Mouse (Mus musculus): Measurements from ENCODE around the gene Use1.

Use1 gene

DNA sequence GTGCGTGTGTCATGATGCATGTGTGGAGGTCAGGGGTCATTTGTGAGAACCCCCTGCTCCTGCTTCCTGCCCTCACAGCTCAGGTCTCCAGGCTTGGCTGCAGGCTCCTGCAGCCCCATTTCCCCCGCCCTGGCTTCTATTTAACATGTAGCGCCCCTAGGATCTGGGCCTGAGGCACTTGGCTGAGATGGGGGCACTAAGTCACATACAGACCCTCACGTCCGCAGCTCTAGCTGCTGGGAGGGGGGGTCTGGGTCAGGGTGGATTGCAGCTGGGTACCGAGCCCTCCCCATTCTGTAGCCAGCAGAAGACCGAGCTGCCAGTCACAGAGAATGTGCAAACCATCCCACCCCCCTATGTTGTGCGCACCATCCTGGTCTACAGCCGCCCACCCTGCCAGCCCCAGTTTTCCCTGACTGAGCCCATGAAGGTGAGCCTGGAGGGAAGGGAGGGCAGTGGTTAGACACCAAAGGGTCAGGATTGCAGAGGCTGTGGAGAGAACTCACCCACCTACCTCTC lies 35.9 kb downstream of the Use1 start:
- DNase-seq (ENCODE audit: low spot score in 2 of 2), result no peak

DNA sequence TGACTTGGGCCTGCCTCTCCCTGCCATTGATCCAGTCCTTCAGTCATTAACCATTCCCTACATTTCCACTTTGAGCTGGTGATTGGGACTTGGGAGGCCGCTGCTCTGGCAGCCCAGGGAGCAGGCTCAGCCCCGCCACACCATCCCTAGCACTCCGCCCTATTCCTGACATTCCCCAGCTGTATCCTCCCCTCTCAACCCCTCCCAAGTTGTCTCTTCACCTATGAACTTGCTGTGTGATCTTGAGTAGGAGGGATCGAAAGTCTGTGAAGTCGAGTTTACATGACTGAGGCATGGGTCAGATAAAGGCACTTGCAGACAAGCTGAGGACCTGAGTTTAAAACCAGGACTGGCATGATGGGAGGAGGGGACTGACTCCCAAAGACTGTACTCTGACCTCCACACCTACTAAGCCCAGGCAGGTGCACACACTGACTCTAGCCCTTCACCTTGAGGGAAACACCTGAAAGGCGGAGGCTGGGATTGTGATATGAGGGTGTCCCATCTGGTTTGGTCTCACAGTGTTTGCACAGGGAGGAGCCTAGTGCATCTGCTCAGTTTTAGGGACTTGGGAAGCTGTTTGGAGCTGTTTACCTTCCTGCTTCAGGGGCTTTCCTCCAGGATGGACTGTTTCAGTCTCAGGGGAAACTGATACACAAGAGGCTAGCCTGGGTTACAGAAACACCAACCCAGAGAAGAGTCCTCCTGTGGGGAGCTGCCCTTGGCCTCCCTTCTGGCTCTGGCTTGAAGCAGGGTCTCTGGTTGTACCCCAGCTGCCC lies 36.6 kb downstream of the Use1 start:
- no peak for DNase-seq (ENCODE audit: low spot score in 2 of 2)

DNA sequence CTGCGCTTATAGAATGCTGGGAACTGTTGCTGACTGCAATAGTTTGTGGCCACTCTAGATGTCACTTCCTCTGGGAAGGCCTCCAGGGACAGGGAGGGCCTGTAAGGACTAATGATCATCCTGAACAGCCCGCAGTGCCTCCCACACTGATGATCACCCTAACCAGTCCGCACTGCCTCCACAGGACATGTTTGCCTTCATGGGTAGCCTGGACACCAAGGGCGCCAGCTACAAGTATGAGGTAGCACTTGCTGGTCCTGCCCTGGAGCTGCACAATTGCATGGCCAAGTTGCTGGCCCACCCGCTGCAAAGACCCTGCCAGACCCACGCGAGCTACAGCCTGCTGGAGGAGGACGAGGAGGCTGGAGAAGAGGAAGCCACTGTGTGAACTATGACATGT lies 37.4 kb downstream of the Use1 start:
- no peak for DNase-seq (ENCODE audit: low spot score in 2 of 2)

DNA sequence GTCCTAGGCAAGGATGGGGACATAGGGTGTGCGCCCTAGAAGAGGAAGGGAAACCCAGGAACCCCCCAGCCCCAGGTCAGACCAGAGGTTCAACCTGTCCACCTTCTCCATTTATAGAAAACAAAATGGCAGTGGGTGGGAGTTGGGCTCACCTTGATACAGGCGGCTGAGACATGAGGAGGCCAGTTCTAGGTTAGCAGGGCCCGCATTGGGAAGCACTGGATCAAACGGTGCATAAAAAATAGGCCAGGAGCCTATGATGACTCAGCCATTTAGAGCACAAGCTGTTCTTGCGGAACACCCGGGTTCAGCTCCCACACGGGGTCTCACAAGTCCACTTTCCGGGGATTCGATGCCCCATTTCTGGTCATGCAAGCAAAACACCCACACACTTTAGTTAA lies 38.3 kb downstream of the Use1 start:
- DNase-seq (ENCODE audit: low spot score in 2 of 2), result no peak

DNA sequence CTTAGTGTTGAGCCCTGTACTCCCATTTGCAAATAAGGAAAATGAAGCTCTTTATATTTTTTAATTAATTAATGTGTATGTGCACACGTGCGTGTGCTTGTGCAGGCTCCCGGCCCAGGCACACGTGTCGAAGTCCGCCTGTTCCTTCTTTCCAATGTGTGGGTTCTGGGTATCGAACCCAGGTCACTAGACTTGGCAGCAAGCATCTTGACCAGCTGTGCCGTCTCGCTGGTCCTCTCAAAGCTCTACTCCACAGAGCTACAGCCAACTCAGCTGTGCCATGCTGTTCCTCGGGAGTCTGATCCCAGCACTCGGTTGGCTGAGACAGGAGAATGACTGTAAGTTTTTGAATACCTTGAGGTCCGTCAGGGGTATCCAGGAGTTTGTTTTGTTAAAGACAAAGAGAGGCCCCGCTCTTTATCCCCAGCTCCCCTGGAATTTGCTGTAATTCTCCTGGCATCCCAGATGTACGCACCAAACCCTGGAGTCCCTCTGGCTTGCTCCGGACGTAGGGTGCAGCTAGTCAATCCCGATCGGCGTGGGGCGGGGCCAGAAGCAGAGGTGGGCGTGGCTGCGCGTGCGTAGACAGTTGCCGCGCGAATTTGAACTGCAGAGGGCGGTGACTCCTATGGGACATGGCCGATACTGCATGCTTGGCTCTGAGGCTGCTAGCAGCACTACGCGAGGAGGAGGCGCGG lies 38.9 kb downstream of the Use1 start, which contains the start of gene Ankle1:
Ankle1 (plus strand) TSS at position 610 of the 698 bp plus-strand sequence.
- peak; percentile 96 to 97 for DNase-seq (ENCODE audit: low spot score in 2 of 2)

DNA sequence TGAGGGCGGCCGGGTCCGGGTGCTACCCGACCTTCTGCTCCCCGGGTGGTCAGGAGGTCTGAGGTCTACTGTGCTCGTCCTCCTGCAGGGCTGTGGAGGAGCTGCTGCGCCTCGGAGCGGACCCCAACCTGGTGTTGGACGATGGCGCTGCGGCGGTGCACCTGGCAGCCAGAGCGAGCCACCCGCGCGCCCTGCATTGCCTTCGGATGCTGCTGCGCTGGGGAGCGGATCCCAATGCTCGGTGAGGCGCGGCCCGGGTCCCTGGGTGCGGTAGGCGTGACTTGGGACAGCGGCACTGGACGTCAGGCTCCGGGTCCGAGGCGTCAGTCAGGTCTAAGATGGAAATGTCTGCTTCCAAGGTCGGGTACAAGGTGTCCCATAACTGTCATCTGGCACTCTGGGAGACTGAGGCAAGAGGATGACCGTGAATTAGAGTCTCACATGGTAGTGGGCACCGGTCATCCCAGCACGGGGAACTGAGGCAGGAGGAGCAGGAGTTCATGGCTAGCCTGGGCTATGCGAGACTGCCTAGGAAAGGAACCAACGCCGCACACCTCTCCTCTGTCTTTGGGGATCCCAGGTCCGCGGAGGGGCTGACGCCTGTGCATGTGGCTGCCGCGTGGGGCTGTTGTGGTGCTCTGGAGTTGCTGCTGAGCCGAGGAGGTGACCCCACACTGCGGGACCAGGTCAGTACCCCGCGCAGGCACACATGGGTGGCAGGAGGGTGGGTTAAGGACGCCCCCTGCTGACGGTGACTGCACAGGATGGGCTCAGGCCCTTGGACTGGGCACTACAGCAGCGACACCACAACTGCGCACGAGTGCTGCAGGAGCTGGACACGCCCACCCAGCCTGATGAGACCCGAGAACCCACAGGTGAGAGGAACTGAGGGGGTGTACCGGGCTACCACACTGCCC lies 39.7 kb downstream of the Use1 start:
- peak; percentile 62 to 68 for DNase-seq (ENCODE audit: low spot score in 2 of 2)

DNA sequence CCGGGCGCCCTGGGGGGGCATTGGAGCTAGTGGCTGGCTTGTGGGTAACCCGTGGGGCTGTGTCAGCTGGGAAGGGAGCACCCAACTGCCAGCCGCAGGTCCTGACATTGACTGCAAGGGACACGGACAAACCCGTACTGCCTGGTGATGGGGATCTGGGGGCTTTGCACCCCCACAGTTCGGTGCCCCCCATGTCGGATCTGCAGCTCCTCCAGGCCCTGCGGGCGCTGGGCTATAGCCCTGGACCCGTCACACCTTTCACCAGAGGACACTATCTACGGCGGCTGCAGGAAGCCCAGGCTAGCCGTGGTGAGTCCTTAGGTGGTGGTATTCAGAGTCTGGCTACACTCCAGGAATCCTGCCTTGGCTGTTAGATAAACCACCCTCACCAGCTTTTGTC lies 40.8 kb downstream of the Use1 start:
- DNase-seq (ENCODE audit: low spot score in 2 of 2), result no peak

DNA sequence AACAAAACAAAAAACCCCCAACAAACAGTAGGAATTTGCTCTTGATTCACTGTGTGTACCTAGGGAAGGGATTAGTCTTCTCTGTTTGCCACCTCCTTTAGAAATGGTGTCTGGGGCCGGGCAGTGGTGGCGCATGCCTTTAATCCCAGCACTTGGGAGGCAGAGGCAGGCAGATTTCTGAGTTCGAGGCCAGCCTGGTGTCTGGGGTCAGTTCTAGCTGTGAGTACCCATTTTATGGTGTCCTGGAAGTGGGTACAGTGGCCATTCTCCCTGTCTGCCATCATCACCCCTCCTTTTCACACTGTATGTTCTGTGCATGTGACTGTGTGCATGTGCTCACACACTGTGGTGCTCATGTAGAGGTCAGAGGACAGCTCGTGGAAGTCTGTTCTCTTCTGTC lies 41.6 kb downstream of the Use1 start:
- DNase-seq (ENCODE audit: low spot score in 2 of 2), result no peak

DNA sequence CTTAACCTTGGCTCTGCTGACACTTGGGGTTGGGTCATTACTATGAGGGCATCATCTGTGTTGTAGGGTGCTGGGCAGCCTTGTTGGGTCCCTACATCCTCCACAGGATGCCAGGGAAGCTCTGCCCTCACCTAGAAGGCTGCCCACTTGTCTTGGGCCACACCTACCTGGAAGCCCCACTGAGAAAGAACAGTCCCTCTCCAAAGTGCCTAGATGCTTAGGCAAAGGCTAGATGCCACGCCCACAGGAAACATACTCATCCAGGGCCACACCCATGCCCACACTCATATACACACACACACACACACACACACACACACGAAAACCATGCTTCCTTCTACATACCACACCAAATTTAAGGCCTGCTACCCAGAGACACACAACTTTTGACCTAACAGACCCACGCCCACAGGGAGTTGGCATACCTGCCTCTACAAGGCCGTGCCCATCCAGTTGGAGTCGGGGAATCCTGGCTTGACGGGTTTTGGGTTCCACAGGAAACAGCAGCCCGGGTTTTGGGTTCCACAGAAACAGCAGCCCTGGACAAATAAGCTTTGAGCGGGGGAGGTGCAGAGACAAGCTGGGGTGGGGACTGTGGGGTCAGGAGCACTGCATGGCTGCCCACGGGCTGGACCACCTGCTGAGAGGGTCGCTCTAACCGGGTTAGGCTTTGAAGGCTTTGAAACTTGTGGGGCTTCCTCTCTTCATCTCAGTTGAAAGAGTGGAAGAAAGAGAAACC lies 45.1 kb downstream of the Use1 start:
- no peak for DNase-seq (ENCODE audit: low spot score in 2 of 2)
